Mouse (Mus musculus) spleen, adult 2 months (tissue): Measurements from ENCODE around the gene Sst.

Experiments
- CTCF ChIP-seq: fragments of 200-500 bp; IDR thresholded peaks from 2 replicates; pipeline ENCODE4 v1.5.1; 2011; ENCODE audit warnings: mild to moderate bottlenecking, inconsistent platforms; ENCODE audit not compliant: insufficient read depth, insufficient read length, insufficient replicate concordance; ENCODE audit errors: extremely low read depth
- POLR2A ChIP-seq: fragments of 200-500 bp; IDR thresholded peaks from 2 replicates; pipeline ENCODE4 v1.6.1; 2011; ENCODE audit warnings: low read depth, low read length, inconsistent platforms

GRCm38 (mm10) chr16:23922906-23923305 is 32.1 kb upstream of the Sst start:
- TF ChIP-seq CTCF (no peak), POLR2A (no peak)
